Mouse (Mus musculus) C2C12 (cell line): ENCODE measurements around the gene Fryl.

Source experiments
- CTCF ChIP-seq: IDR thresholded peaks from one replicate; pipeline ENCODE4 v1.5.1; 2011; ENCODE audit not compliant: control insufficient read depth, insufficient read depth, insufficient read length
- MAX ChIP-seq: IDR thresholded peaks from one replicate; pipeline ENCODE4 v1.6.1; 2011; ENCODE audit warnings: mild to moderate bottlenecking, control low read depth
- MYOD1 ChIP-seq: IDR thresholded peaks from one replicate; pipeline ENCODE4 v1.6.1; 2011; ENCODE audit warnings: low read depth; ENCODE audit not compliant: control insufficient read depth, insufficient read length
- MYOG ChIP-seq: IDR thresholded peaks from one replicate; pipeline ENCODE4 v1.6.1; 2011; ENCODE audit not compliant: control insufficient read depth, insufficient read length; ENCODE audit errors: extremely low read depth
- USF1 ChIP-seq: IDR thresholded peaks from one replicate; pipeline ENCODE4 v1.6.1; 2011; ENCODE audit warnings: low read depth, mild to moderate bottlenecking, control low read depth, moderate library complexity

DNA sequence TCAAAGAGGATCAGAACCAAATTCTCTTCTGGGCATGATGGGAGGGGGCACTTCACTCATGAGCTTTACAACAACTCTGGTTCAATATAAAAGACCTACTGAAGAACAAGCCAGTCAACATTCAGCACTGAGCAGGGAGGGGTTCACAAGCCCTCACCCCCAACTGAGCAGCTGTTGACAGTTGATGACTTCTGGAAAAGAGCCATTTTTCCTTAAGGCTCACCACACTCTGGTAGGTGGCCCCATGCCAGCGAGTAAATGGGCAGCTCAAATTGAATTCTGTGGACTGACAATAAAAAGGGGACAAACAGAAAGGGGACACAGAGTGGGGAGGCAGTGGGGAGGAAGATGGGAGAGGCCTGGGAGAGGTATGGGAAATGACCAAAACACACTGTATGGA is 85.2 kb downstream of the Fryl start:
- TF ChIP-seq CTCF (no peak), USF1 (no peak), MAX (no peak), MYOG (no peak), MYOD1 (peak; percentile 41)
